Mouse (Mus musculus): ENCODE measurements at regions not wholly inside any gene's neighbourhood (a gene's known extent, or its start where the extent isn't known, plus 50 kb on each side); places are given as distances from the start of the nearest gene placed in this dataset.

- no peak for TF ChIP-seq GATA4 (IDR thresholded peaks at IDR 0.05; ENCODE audit: insufficient replicate concordance, low read length)
Measured at GRCm38 (mm10) chr10:17579463-17579862, 143.6 kb upstream of the Cited2 start.

GRCm38 (mm10) chr10:17584842-17585241 lies 138.2 kb upstream of the Cited2 start:
- TF ChIP-seq GATA4 (IDR thresholded peaks at IDR 0.05; ENCODE audit: insufficient replicate concordance, low read length) = no peak

- TF ChIP-seq GATA4 (IDR thresholded peaks at IDR 0.05; ENCODE audit: insufficient replicate concordance, low read length) = no peak
Measured at GRCm38 (mm10) chr10:17586910-17587309, 136.1 kb upstream of the Cited2 start.

- no peak for TF ChIP-seq GATA4 (IDR thresholded peaks at IDR 0.05; ENCODE audit: insufficient replicate concordance, low read length)
Measured at GRCm38 (mm10) chr10:17589136-17589535, 133.9 kb upstream of the Cited2 start.

GRCm38 (mm10) chr10:17590195-17590594 lies 132.8 kb upstream of the Cited2 start:
- TF ChIP-seq GATA4 (IDR thresholded peaks at IDR 0.05; ENCODE audit: insufficient replicate concordance, low read length) = no peak

- no peak for TF ChIP-seq GATA4 (IDR thresholded peaks at IDR 0.05; ENCODE audit: insufficient replicate concordance, low read length)
Measured at GRCm38 (mm10) chr10:17592387-17592786, 130.6 kb upstream of the Cited2 start.

- TF ChIP-seq GATA4 (IDR thresholded peaks at IDR 0.05; ENCODE audit: insufficient replicate concordance, low read length) = no peak
Measured at GRCm38 (mm10) chr10:17596126-17596525, 126.9 kb upstream of the Cited2 start.

GRCm38 (mm10) chr10:17596743-17597142 lies 126.3 kb upstream of the Cited2 start:
- no peak for TF ChIP-seq GATA4 (IDR thresholded peaks at IDR 0.05; ENCODE audit: insufficient replicate concordance, low read length)

GRCm38 (mm10) chr10:17599246-17599645 lies 123.8 kb upstream of the Cited2 start:
- no peak for TF ChIP-seq GATA4 (IDR thresholded peaks at IDR 0.05; ENCODE audit: insufficient replicate concordance, low read length)

GRCm38 (mm10) chr10:17599831-17600761 lies 122.9 kb upstream of the Cited2 start:
- TF ChIP-seq GATA4 (IDR thresholded peaks at IDR 0.05; ENCODE audit: insufficient replicate concordance, low read length) = no peak

- no peak for TF ChIP-seq GATA4 (IDR thresholded peaks at IDR 0.05; ENCODE audit: insufficient replicate concordance, low read length)
Measured at GRCm38 (mm10) chr10:17600762-17601108, 122.3 kb upstream of the Cited2 start.

- TF ChIP-seq GATA4 (IDR thresholded peaks at IDR 0.05; ENCODE audit: insufficient replicate concordance, low read length) = no peak
Measured at GRCm38 (mm10) chr10:17602446-17602845, 120.6 kb upstream of the Cited2 start.

GRCm38 (mm10) chr10:17608220-17608619 lies 114.8 kb upstream of the Cited2 start:
- no peak for TF ChIP-seq GATA4 (IDR thresholded peaks at IDR 0.05; ENCODE audit: insufficient replicate concordance, low read length)

- no peak for TF ChIP-seq GATA4 (IDR thresholded peaks at IDR 0.05; ENCODE audit: insufficient replicate concordance, low read length)
Measured at GRCm38 (mm10) chr10:17610592-17610991, 112.4 kb upstream of the Cited2 start.

GRCm38 (mm10) chr10:17613281-17613680 lies 109.7 kb upstream of the Cited2 start:
- no peak for TF ChIP-seq GATA4 (IDR thresholded peaks at IDR 0.05; ENCODE audit: insufficient replicate concordance, low read length)

- no peak for TF ChIP-seq GATA4 (IDR thresholded peaks at IDR 0.05; ENCODE audit: insufficient replicate concordance, low read length)
Measured at GRCm38 (mm10) chr10:17618024-17618423, 105.0 kb upstream of the Cited2 start.

GRCm38 (mm10) chr10:17619617-17620016 lies 103.4 kb upstream of the Cited2 start:
- TF ChIP-seq GATA4 (IDR thresholded peaks at IDR 0.05; ENCODE audit: insufficient replicate concordance, low read length) = no peak

All from liver, adult (tissue).